Mouse (Mus musculus) retina, postnatal 1 day (tissue): ENCODE results near the gene Hsd11b1.
"Not testable (repeated sequence)": the region's sequence is repeated elsewhere in the genome, so short reads cannot be mapped to it uniquely, and the experiment has no call there.

Experiments
- DNase-seq: peaks from one replicate; pipeline ENCODE4 v3.0.0-alpha.2; 2012

The Hsd11b1 gene

DNA sequence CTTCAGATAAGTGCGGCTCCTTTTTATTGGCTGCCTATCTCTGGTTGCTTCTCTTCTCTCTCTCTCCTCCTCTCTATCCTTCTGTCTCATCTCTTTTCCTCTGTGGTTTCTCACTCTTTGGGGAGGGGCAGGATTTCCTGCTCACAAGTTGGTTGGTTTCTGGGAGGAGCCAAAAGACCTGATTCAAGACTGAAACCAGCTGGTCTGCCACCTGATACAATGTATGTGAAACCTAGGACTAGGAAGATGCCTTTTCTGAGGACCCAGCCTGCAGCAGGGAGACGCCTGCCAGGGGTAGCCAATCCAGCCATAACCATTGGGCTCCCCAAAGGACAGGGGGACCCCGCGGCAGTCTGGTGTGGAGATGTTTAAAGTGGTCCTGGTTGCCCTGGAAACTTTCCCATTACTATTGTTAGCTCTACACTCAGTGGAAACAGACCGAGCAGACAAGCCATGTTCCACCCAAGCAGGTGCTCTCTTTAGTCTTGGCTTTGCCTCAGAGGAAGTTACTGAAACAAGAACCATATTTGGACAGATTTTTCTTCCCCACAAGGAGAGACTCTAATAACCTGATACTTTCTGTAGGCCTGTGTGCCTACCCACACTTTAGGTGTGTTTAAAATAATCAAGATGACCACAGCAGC, at the start of gene Hsd11b1:
TSS of gene Hsd11b1 (minus strand) at position 121 of the 644 bp plus-strand sequence.
- no peak for DNase-seq

DNA sequence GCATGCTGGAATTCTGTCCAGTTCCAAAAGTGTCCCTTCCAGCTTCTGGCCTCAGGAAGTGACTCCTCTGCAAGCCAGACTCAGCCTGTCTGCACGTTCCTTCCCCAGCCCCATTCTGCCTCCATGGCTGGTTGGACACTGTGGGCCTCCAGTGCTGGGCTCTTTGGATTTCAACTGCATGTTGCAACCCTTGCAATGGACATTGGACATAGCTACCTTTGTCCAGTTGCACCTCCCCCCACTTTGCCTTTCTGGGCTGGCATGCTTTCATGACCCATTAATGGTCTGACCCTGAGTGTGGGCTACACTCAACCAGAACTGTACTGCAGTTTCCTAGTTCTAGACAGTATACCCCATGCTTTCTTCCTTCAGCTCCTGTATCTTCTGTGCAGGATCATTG, 47.7 kb upstream of the Hsd11b1 start:
- DNase-seq, result no peak

DNA sequence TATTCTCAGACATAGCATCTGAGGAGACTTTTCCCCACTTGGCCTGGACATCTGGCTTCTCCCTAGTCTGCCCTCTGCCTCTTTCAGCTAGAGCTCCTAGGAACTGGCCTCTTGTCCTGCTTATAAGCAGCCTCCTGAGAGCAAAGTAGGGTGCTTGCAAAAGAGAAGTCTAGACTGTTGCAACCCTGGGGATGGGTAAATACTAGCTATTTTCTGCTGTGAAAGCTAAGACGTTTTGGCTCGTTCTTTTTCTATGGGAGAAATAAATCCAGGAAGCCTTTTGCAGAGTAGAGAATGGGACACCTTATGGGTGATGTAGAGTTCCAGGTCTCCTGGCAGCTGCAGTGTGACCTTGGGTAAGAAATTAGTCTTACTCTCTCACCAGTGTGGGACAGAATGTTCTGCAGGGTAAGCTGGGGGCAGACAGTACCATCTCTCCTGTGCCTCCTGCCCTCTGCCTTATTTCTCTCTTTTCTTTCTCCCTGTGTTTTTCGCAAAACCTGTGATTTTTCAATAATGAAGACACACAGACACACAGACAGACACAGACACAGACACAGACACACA, 46.7 kb upstream of the Hsd11b1 start:
- no peak for DNase-seq

DNA sequence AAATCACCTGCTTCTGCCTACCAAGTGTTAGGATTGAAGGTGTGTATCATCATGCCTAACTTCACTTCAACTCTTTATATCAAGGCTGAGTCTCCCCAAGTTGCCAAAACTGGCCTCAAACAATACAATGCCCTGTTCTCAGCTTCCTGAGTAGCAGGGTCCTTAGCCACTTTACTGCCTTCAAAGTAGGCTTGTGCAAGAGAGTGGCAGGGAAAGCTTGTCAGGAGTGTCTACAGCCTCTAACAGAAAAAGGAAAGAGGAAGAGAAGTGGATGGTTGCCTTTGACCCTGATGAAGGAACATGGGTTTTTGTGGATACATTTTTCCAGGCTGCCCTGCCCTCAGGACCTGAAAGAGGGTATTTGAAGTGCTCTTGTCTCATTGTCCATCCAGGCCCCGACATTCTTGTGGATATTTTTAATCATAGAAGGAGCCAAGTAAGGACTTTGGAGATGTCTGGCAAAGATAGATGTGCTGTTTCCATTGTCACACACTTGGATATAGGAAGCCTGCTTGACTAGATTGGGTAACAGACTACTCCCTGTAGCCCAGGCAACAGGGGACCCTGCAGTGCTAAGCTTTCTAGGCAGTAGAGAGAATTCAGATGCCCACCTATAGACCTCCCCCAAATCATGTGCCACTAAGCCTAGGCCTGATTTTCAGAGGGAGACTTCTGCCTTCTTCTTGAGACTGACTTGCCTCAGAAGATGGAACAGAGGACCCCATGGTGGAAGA, 46.1 kb upstream of the Hsd11b1 start:
- no peak for DNase-seq

- no peak for DNase-seq
Measured at GRCm38 (mm10) chr1:193306832-193307231, 43.0 kb upstream of the Hsd11b1 start.

DNA sequence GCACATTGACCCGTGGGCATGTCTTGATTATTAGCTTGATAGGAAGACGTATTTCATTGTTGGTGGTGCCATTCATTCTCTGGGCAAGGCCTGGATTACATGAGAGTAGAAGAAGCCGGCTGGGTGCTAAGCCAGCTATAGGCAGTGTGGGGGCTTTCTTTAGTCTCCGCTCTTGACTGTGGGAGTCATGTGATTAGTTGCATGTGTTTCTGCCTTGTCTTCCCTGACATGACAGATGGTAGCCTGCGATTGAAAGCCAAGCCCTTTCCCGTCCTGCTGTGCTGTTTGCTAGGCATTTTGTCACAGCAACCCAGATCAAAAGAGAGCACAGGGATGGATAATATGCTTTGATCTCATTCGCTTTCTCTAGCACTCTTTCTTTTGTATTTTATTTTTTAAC, 41.5 kb upstream of the Hsd11b1 start:
- DNase-seq, result peak; percentile 72

GRCm38 (mm10) chr1:193303096-193303495, 39.2 kb upstream of the Hsd11b1 start:
- no peak for DNase-seq

GRCm38 (mm10) chr1:193302093-193302405, 38.2 kb upstream of the Hsd11b1 start:
- DNase-seq, result no peak

GRCm38 (mm10) chr1:193301216-193302092, 37.6 kb upstream of the Hsd11b1 start:
- DNase-seq, result no peak

- no peak for DNase-seq
Measured at GRCm38 (mm10) chr1:193299995-193300394, 36.1 kb upstream of the Hsd11b1 start.

GRCm38 (mm10) chr1:193298141-193298765, 34.4 kb upstream of the Hsd11b1 start:
- DNase-seq, result no peak

GRCm38 (mm10) chr1:193295920-193296319, 32.0 kb upstream of the Hsd11b1 start:
- DNase-seq, result no peak

DNA sequence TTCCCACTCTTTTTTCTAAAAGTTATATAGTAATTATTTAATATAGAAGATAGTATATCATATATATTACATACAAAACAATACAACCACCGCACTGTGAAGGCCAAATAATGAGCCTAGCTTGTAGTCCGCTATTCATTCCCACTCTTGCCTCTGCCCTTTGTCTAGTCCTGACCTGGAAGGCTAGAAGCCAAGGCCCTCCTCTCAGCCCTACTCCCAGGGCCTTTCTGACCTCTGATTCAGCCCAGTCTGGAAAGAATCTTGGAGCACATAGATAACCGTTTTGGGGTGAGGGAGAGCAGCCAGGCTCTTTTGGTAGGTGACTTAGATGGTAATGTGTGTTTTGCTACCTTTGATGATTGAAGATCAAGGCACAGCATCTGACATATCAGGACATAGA, 30.1 kb upstream of the Hsd11b1 start:
- no peak for DNase-seq

GRCm38 (mm10) chr1:193293039-193293438, 29.2 kb upstream of the Hsd11b1 start:
- DNase-seq, result no peak

DNA sequence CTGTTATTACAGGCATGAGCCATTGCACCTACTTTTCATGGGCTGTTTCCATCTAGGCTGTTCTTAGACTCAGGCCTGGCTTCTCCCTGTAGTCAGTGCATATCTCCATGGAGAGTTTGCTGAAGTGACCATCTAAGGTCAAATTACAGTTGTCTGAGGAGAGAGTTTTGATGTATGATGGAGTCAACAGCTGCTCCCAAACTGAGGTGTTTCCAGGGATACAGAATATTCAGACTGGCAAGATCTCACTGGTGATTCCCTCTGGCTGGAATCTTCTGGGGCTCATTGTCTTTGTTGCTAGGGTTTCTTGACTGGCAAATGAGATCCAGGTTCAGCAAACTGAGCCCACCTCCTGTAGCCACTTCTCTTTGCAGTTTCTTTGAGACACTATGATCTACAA, 26.8 kb upstream of the Hsd11b1 start:
- DNase-seq, result no peak

DNA sequence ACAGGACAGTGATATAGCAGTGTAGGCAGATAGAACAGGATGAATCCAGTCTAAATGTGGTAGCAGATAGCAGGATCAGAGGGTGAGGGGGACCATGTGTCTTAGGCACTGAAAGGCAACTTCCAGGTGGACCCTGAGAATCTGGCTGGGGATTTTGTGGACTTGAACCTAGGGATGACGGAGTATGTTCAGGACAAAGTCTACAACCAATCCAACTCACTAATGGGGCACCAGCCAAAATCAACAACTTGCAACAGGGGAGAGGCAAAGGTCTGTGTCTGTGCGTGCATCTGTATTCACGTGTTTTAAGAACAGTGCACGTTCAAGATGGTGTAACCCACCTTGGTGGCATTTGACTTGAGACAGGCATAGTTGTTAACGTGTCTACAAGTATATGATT, 26.0 kb upstream of the Hsd11b1 start:
- DNase-seq, result no peak

GRCm38 (mm10) chr1:193289076-193289475, 25.2 kb upstream of the Hsd11b1 start:
- no peak for DNase-seq

GRCm38 (mm10) chr1:193287578-193287977, 23.7 kb upstream of the Hsd11b1 start:
- no peak for DNase-seq

GRCm38 (mm10) chr1:193285766-193286325, 22.0 kb upstream of the Hsd11b1 start:
- DNase-seq, result not testable (repeated sequence)

- no peak for DNase-seq
Measured at GRCm38 (mm10) chr1:193284228-193284779, 20.4 kb upstream of the Hsd11b1 start.

DNA sequence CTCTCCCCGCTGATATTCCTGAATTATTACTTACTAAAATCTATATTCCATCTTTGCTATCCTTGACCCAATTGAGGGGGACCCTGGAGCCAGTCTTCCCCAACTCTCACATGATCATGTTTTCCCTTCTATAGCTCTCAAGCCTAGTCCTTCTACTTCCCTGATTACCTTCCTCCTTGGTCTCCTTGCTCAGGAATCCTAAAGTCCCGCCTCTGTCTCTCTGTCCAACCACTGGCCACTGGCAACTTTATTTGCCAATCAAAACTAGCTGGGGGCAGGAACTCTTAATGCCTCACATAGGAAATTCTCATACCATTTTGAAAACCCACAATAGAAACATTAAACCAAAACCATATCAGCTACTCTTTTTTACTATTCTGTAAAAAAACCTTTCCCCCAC, 17.5 kb upstream of the Hsd11b1 start:
- DNase-seq, result no peak

GRCm38 (mm10) chr1:193279492-193279891, 15.6 kb upstream of the Hsd11b1 start:
- DNase-seq, result no peak
